Mouse (Mus musculus) left cerebral cortex, adult 2 months (tissue): Measurements from ENCODE around the gene Tnni3k. TPM values are rescaled to one million over a fixed set of nuclear protein-coding genes. Genes with fewer than 3 reads are reported as not detected.

Experiments used
- DNase-seq, 2 experiments: peaks; one replicate each; pipeline ENCODE4 v3.0.0; 2021 to 2022; ENCODE audit warnings: low spot score in 2 of 2, mixed read lengths in 1 of 2; ENCODE audit errors: extremely low spot score in 1 of 2
- H3K27ac ChIP-seq: fragments of 200-600 bp; 2 replicates; pipeline ENCODE4 v1.8.1; 2022
- H3K4me3 ChIP-seq: fragments of 200-600 bp; 2 replicates; pipeline ENCODE4 v1.8.1; 2022
- CTCF ChIP-seq: fragments of 200-600 bp; IDR thresholded peaks from 2 replicates; pipeline ENCODE4 v1.8.1; 2022; ENCODE audit warnings: antibody characterized with exemption, mild to moderate bottlenecking, moderate library complexity
- intact Hi-C: fragments of 180-260 bp; cut with DNase I; formaldehyde crosslinking; loops from one replicate; pipeline ENCODE4 v1.15.1; 2025
- total RNA-seq, 2 experiments: library from RNA; stranded (reverse); gene quantifications; 2 replicates each; pipeline ENCODE4 v1.2.3; 2021

Gene Tnni3k
- total RNA-seq, 2 experiments from 2014 or later, result 0.54 TPM

DNA sequence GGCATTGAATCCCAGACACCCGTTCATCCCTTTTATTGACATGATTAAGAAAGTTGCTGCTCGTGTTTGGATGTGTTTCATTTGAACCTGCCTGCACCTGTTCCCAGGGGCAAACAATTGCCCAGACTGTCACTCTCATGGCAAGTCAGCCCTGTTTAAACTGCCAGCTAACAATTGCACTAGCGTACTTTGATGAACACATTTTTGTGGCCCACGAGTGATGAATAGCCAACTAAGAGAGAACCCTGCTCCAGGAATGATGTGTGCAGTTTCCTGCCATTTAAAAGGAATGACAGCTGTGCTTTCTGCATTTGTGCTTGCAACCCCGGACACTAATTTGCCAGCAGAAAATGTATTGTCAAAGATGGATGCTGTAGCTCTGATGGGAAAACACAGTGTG is 312.3 kb downstream of the Tnni3k start:
- intact Hi-C loops, result no loop called here
- DNase-seq, result no peak
- no peak overlapping the region for H3K27ac ChIP-seq
- H3K4me3 ChIP-seq, result no peak overlapping the region
- no peak for TF ChIP-seq CTCF

DNA sequence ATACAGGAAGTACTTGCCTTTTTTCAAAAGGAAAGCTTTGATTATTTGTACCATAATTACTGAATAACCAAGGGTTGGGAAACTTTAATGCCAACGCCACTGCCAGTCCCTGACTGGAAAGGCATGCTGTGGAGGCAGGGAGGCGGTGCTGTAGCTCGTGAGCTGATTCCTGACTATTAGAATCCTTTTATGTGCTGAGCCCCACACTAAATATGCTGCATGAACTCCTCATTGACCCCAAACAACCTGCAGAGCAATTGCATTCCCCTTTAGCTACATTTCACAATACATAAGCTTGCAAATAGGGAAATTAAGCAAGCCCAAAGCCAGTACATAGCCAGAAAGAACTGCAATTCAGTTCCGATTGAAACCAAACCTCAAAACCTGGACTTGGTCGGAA is 313.7 kb downstream of the Tnni3k start:
- TF ChIP-seq CTCF, result no peak
- H3K4me3 ChIP-seq, result no peak overlapping the region
- intact Hi-C loops, result no loop called here
- DNase-seq, result no peak
- no peak overlapping the region for H3K27ac ChIP-seq

Other genes with a start within 250 kb of the Tnni3k start
- 10 to 100 TPM; 27.0 to 27.2 TPM for gene Fpgt, start 38.0 kb upstream of the Tnni3k start, total RNA-seq
- gene Lrriq3, start 38.0 kb upstream of the Tnni3k start, total RNA-seq, result under 1 TPM; 0.47 to 0.57 TPM